9 mouse cellular contexts compared by ENCODE assay signal in genomic region chr6:16187983-16188550, GRCm38 (mm10).
A peak's percentile ranks its signal among the peaks of the same experiment; 100 is the strongest.
DNase-seq lines count a peak whose midpoint lies in the region; ATAC-seq and TF ChIP-seq lines count a peak whose summit lies in the region.
"Had no signal": no experiment of that assay in that cellular context is flagged by ENCODE, and none has a peak within 500 bp of the region (broad histone marks: within the 10 kb centered on the region; RNA-seq: fewer than 3 reads in every experiment).

No protein-coding gene starts in this region.

- no peak for TF ChIP-seq CTCF in embryonic fibroblast, embryonic 13.5 days (IDR thresholded peaks at IDR 0.05; ENCODE audit: borderline replicate concordance, insufficient read depth, low read length)
- no peak for TF ChIP-seq CTCF in intestine, postnatal 0 days (IDR thresholded peaks at IDR 0.05; ENCODE audit: low read depth)

- H3K9me3 ChIP-seq in lung, embryonic 15.5 days, result no peaks in the 10 kb centered on the region
- H3K9me3 ChIP-seq in hindbrain, embryonic 12.5 days (replicated peaks), result no peaks in the 10 kb centered on the region
- H3K9me3 ChIP-seq in intestine, postnatal 0 days (ENCODE audit: control insufficient read depth), result no peaks in the 10 kb centered on the region

- H3K27ac ChIP-seq in lung, embryonic 15.5 days, result no peak overlapping the region; the same call in 1 of the 2 replicates
- H3K27ac ChIP-seq in embryonic fibroblast, embryonic 13.5 days (ENCODE audit: insufficient read depth, low read length), result peak overlapping the region; percentile 30
- H3K27ac ChIP-seq in hindbrain, embryonic 12.5 days, result no peak overlapping the region
- no peak overlapping the region for H3K27ac ChIP-seq in intestine, postnatal 0 days (ENCODE audit: low read depth, low read length)

- WGBS in lung, embryonic 15.5 days, result 43% methylated on average over 4 of the region's 4 CpGs
- WGBS in hindbrain, embryonic 12.5 days, result 69% methylated on average over 4 of the region's 4 CpGs
- 58% methylated on average over 4 of the region's 4 CpGs for WGBS in intestine, postnatal 0 days

- no peaks in the 10 kb centered on the region for H3K4me1 ChIP-seq in lung, embryonic 15.5 days
- H3K4me1 ChIP-seq in embryonic fibroblast, embryonic 13.5 days (ENCODE audit: control insufficient read depth, insufficient read depth, low read length), result peaks cover 3% of the 10 kb centered on the region
- 0 out of 2 replicates have a peak, but pooled peaks cover 4% of the 10 kb centered on the region for H3K4me1 ChIP-seq in hindbrain, embryonic 12.5 days
- H3K4me1 ChIP-seq in intestine, postnatal 0 days (replicated peaks; ENCODE audit: control insufficient read depth, insufficient read depth, low read length), result no peaks in the 10 kb centered on the region

- H3K27me3 ChIP-seq in lung, embryonic 15.5 days, result no peaks in the 10 kb centered on the region
- no peaks in the 10 kb centered on the region for H3K27me3 ChIP-seq in hindbrain, embryonic 12.5 days
- no peaks in the 10 kb centered on the region for H3K27me3 ChIP-seq in intestine, postnatal 0 days (replicated peaks; ENCODE audit: control insufficient read depth, insufficient read depth, low read length)

- TF ChIP-seq POLR2A in embryonic fibroblast, embryonic 13.5 days (IDR thresholded peaks at IDR 0.05; ENCODE audit: low read depth, low read length), result no peak

- no peak overlapping the region for H3K9ac ChIP-seq in lung, embryonic 15.5 days
- no peak overlapping the region for H3K9ac ChIP-seq in hindbrain, embryonic 12.5 days
- no peak overlapping the region for H3K9ac ChIP-seq in intestine, postnatal 0 days (ENCODE audit: low read depth, low read length)

- H3K36me3 ChIP-seq in lung, embryonic 15.5 days, result no peaks in the 10 kb centered on the region
- no peaks in the 10 kb centered on the region for H3K36me3 ChIP-seq in hindbrain, embryonic 12.5 days
- no peaks in the 10 kb centered on the region for H3K36me3 ChIP-seq in intestine, postnatal 0 days (ENCODE audit: control insufficient read depth, insufficient read depth)

- no peak overlapping the region for H3K4me2 ChIP-seq in lung, embryonic 15.5 days
- no peak overlapping the region for H3K4me2 ChIP-seq in hindbrain, embryonic 12.5 days (replicated peaks)
- H3K4me2 ChIP-seq in intestine, postnatal 0 days (replicated peaks; ENCODE audit: low read depth), result no peak overlapping the region

- DNase-seq in lung, postnatal 25 days (ENCODE audit: low spot score), result no peak
- peak; percentile 44 for DNase-seq in layer of hippocampus, adult 9-11 months
- peak; percentile 6 for DNase-seq in right cerebral cortex, postnatal 14 days
- DNase-seq: cerebellum, adult 11-12 months; lung, postnatal 4 days had no signal

- peak; percentile 42; the same call in 1 of the 2 replicates for ATAC-seq in lung, embryonic 15.5 days (ENCODE audit: borderline replicate concordance, extremely low read depth, low FRiP score, low TSS enrichment)
- ATAC-seq in hindbrain, embryonic 12.5 days (ENCODE audit: low FRiP score), result no peak
- no peak for ATAC-seq in intestine, postnatal 0 days

- no peak overlapping the region for H3K4me3 ChIP-seq in lung, embryonic 15.5 days
- H3K4me3 ChIP-seq in embryonic fibroblast, embryonic 13.5 days (ENCODE audit: insufficient read depth, low read length), result no peak overlapping the region
- no peak overlapping the region for H3K4me3 ChIP-seq in hindbrain, embryonic 12.5 days
- H3K4me3 ChIP-seq in intestine, postnatal 0 days (ENCODE audit: low read depth, low read length), result no peak overlapping the region
